Mouse (Mus musculus) c-Kit-positive CD71-positive TER-119-negative erythroid progenitor cells, embryonic 14.5 days (primary cell): ENCODE data around the gene Urgcp.
"Not testable (repeated sequence)": the region's sequence is repeated elsewhere in the genome, so short reads cannot be mapped to it uniquely, and the experiment has no call there.

Experiments
- DNase-seq: peaks from one replicate; pipeline ENCODE4 v3.0.0-alpha.2; 2013; ENCODE audit warnings: low read depth

Gene Urgcp

GRCm38 (mm10) chr11:5761820-5762632, at the start of gene Urgcp:
TSS of gene Urgcp (minus strand) at chr11:5762376.
- DNase-seq = peak; percentile 90

GRCm38 (mm10) chr11:5809487-5809886, 47.3 kb upstream of the Urgcp start:
- DNase-seq = not testable (repeated sequence)

- DNase-seq = no peak
Measured at GRCm38 (mm10) chr11:5807956-5808355, 45.8 kb upstream of the Urgcp start.

GRCm38 (mm10) chr11:5805711-5806110, 43.5 kb upstream of the Urgcp start:
- DNase-seq = no peak

- no peak for DNase-seq
Measured at GRCm38 (mm10) chr11:5804174-5804573, 42.0 kb upstream of the Urgcp start.

GRCm38 (mm10) chr11:5803551-5803981, 41.4 kb upstream of the Urgcp start, which contains the start of gene Pgam2:
TSS of gene Pgam2 (minus strand) at chr11:5803733.
- DNase-seq = no peak

- DNase-seq = no peak
Measured at GRCm38 (mm10) chr11:5802457-5803217, 40.5 kb upstream of the Urgcp start.

GRCm38 (mm10) chr11:5802005-5802404, 39.8 kb upstream of the Urgcp start:
- no peak for DNase-seq

- no peak for DNase-seq
Measured at GRCm38 (mm10) chr11:5801511-5801910, 39.3 kb upstream of the Urgcp start.

GRCm38 (mm10) chr11:5799621-5800490, 37.7 kb upstream of the Urgcp start:
- no peak for DNase-seq

- no peak for DNase-seq
Measured at GRCm38 (mm10) chr11:5797928-5798327, 35.8 kb upstream of the Urgcp start.

GRCm38 (mm10) chr11:5797371-5797770, 35.2 kb upstream of the Urgcp start:
- DNase-seq = no peak

- no peak for DNase-seq
Measured at GRCm38 (mm10) chr11:5796939-5797338, 34.8 kb upstream of the Urgcp start.

GRCm38 (mm10) chr11:5795706-5796105, 33.5 kb upstream of the Urgcp start:
- DNase-seq = no peak

GRCm38 (mm10) chr11:5795290-5795689, 33.1 kb upstream of the Urgcp start:
- DNase-seq = no peak

GRCm38 (mm10) chr11:5790431-5790830, 28.3 kb upstream of the Urgcp start:
- DNase-seq = no peak

- no peak for DNase-seq
Measured at GRCm38 (mm10) chr11:5789754-5790333, 27.7 kb upstream of the Urgcp start.

- peak; percentile 43 for DNase-seq
Measured at GRCm38 (mm10) chr11:5789071-5789753, 27.0 kb upstream of the Urgcp start.

GRCm38 (mm10) chr11:5788056-5789014, 26.2 kb upstream of the Urgcp start, which contains the start of gene Dbnl:
TSS of gene Dbnl (plus strand) at chr11:5788488.
- peak; percentile 94 for DNase-seq

- no peak for DNase-seq
Measured at GRCm38 (mm10) chr11:5787671-5788055, 25.5 kb upstream of the Urgcp start.
